Mouse (Mus musculus) myocyte (in vitro differentiated cells): ENCODE measurements around the gene Map7d1.
A peak's percentile ranks its signal among the peaks of the same experiment; 100 is the strongest.

Source experiments
- E2F4 ChIP-seq: IDR thresholded peaks from one replicate; pipeline ENCODE4 v1.6.1; 2011; ENCODE audit warnings: mild to moderate bottlenecking, control low read depth, moderate library complexity; ENCODE audit not compliant: insufficient read depth
- MYOD1 ChIP-seq, 3 experiments: IDR thresholded peaks; one replicate each; pipeline ENCODE4 v1.6.1; 2011; ENCODE audit warnings: control low read depth in 2 of 3, low read depth in 2 of 3, mild to moderate bottlenecking in 2 of 3, moderate library complexity in 1 of 3; ENCODE audit not compliant: insufficient read length in 2 of 3, control insufficient read depth in 1 of 3
- POLR2A ChIP-seq: IDR thresholded peaks from one replicate; pipeline ENCODE4 v1.6.1; 2011; ENCODE audit warnings: low read depth, mild to moderate bottlenecking, control low read depth, moderate library complexity; ENCODE audit not compliant: insufficient read length
- POLR2AphosphoS2 ChIP-seq: IDR thresholded peaks from one replicate; pipeline ENCODE4 v1.6.1; 2011; ENCODE audit warnings: low read depth, control low read depth; ENCODE audit not compliant: insufficient read length
- TCF12 ChIP-seq: IDR thresholded peaks from one replicate; pipeline ENCODE4 v1.6.1; 2011; ENCODE audit warnings: mild to moderate bottlenecking, control low read depth; ENCODE audit not compliant: poor library complexity, insufficient read depth, severe bottlenecking
- TCF3 ChIP-seq: IDR thresholded peaks from one replicate; pipeline ENCODE4 v1.6.1; 2011; ENCODE audit warnings: low read depth, control low read depth; ENCODE audit not compliant: insufficient read length

- TF ChIP-seq E2F4 (no peak), TCF12 (no peak), POLR2A (peak; percentile 74), POLR2AphosphoS2 (peak; percentile 76), MYOD1 (IDR thresholded peaks at IDR 0.05; ENCODE audit: control insufficient read depth in 1 of 3, insufficient read length in 2 of 3, low read depth in 2 of 3) (no peak), TCF3 (no peak)
These were observed 6.1 kb upstream of the Map7d1 start, which contains the start of gene Trappc3 for GRCm38 (mm10) chr4:126262119-126262807.
